Mouse (Mus musculus) frontal cortex, adult 2 months (tissue): ENCODE results near the gene Atp2a3. TPM values are rescaled to one million over a fixed set of nuclear protein-coding genes. Genes with fewer than 3 reads are reported as not detected.

Experiments
- DNase-seq, 2 experiments: peaks; one replicate each; pipeline ENCODE4 v3.0.0; 2022; ENCODE audit warnings: low spot score in 1 of 2; ENCODE audit errors: extremely low spot score in 1 of 2
- polyA plus RNA-seq: library from polyadenylated mRNA; depleted of rRNA; stranded (reverse); fragments of >200 nt; gene quantifications from 2 replicates; pipeline ENCODE4 v1.2.3, GENCODE M21; 2012; rRNA removed

The Atp2a3 gene
- polyA plus RNA-seq: 4.9 and 5.9 TPM in 2 replicates

- no peak for DNase-seq
These were observed at the start of gene Atp2a3 for GRCm38 (mm10) chr11:72961072-72961980. Gene Atp2a3, plus strand, starts transcription at chr11:72961169.

- DNase-seq: no peak
These were observed 43.5 kb upstream of the Atp2a3 start for GRCm38 (mm10) chr11:72917299-72917996.

- DNase-seq: no peak
These were observed 37.9 kb upstream of the Atp2a3 start for GRCm38 (mm10) chr11:72923116-72923515.

- DNase-seq: no peak
These were observed 36.5 kb upstream of the Atp2a3 start for GRCm38 (mm10) chr11:72924458-72924857.

DNA sequence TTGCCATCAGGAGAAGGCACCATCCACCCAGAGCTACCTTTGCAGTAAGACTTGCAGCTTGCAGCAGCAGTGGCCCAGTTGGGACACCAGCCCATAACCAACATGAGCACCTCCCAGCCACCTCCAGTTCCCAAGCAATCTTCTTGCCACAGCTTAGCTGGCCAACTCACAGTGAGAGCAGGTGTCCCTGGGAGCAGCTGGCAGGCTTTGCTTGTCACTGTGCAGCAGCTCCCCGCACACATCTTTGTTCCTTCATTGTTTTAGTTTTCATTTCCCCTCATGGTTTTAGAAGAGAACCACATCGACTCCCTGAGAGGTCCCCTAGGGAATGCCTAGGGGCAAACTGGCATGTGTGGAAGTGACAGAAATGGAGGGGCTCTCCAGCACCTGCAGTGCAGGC is 35.9 kb upstream of the Atp2a3 start:
- DNase-seq: no peak

GRCm38 (mm10) chr11:72926226-72926890 is 34.6 kb upstream of the Atp2a3 start:
- peak in 1 of 2 experiments; percentile 50 for DNase-seq

- peak; percentile 23 to 26 for DNase-seq
These were observed 32.5 kb upstream of the Atp2a3 start for GRCm38 (mm10) chr11:72928516-72928915.

DNA sequence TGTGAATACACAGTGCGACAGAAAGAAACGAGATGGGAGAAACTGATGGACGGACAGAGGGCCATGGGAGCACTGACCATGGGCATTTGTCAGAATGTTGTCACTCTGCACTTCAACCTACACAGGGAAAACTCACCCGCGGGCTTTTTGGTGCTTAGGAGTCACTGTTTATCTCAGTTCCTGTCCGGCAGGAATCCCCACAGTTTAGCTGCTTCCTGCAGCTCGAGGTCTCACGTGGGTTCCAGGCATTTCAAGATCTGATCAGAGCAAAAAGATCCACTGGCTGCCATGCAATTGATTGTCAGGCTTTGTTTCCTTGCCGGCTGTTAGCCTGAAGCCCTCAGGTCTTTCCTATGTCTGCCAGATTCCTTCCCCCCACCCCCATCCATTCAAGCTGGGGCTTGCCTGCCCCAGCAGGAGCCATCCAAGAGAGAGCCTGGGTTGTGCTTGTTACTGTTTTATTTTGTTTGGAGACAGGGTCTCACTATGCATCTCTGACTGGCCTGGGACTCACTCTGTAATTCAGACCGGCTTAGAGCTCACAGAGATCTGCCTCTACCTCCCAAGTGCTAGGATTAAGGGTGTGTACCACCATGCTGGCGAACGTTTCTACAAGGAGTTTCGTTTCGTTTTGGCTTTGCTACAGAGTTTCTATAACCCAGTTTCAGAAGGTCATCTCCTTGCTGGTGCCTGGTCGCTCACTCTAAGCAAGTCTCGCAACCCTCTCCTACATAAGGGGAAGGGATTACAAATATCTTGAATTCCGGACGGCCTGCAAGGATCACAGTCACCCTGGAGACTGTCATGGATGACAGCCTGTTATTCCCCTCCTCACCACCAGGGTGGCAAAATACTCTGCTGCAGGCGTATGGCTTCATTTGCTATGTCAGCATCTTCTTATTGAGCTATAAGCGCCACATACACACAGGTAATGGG is 20.5 kb upstream of the Atp2a3 start:
- peak in 1 of 2 experiments; percentile 20 for DNase-seq

- DNase-seq: no peak
These were observed 15.8 kb upstream of the Atp2a3 start for GRCm38 (mm10) chr11:72944996-72945793.

GRCm38 (mm10) chr11:72945875-72946559 is 15.0 kb upstream of the Atp2a3 start:
- no peak for DNase-seq

DNA sequence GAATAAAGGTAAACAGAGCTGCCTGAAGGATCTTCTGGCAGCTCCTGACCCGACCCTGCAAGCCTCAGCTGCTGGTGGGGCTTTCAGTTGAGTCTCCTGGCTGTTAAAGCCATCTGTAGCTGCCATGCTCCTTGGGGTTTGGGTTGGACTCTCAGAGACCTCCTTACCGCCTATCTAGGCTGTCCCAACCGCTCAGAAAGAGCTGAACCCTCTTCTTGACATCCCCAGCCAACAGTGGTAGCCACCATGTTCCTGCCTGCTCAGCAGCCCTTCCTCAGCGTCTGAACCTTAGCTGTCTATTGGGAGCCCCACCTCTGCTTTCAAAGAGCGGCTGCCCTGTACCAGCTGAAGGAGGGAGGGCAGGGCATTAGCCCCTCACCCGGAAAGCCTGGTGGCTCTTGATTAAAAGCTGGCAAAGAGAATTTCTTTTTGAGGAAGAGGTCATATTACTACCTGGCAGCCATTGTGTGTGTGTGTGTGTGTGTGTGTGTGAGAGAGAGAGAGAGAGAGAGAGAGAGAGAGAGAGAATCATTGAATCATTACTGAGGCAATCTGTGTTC is 14.3 kb upstream of the Atp2a3 start:
- DNase-seq: no peak

DNA sequence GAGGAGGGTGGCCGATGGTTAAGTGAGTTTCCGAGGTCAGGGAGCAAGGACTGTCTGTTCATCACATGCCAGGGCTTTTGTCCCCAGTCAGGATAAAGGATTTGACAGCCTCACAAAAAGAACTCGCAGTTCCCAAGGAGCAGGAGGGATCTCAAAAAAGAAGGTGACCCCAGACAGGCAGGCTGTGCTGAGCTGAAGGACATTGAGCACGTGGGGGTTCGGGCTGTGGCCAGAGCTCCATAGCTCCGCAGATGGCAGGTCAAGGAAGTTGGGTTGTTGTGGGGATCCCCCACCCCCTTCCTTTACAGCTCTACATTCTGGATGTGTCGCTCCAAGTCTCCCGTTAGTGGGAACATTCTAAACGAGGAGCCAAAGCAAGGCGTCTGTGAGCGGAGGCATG is 13.1 kb upstream of the Atp2a3 start:
- no peak for DNase-seq

- no peak for DNase-seq
These were observed 12.7 kb upstream of the Atp2a3 start for GRCm38 (mm10) chr11:72948254-72948653.

- DNase-seq: no peak
These were observed 9.6 kb upstream of the Atp2a3 start for GRCm38 (mm10) chr11:72951137-72952000.

DNA sequence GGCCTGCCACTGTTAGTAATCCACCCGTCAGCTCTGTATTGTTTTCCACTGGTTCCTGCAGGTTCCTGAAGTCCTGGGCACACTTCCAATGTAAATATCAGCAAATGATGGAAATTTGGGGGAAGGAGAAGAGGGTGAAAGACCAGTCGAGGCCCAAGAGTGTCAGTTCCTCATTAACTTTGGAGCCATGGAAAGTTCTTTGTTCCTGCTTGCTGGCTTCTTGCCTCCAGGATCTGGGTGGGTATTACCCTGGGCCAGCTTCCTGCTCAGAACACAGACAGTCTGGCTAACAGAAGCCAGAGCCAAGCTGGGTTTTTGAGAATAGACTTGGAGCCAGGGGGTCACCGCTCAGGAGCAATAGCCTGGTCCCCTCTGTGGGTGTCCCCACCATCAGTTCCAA is 8.7 kb upstream of the Atp2a3 start:
- no peak for DNase-seq

- no peak for DNase-seq
These were observed 8.3 kb upstream of the Atp2a3 start for GRCm38 (mm10) chr11:72952697-72953096.

DNA sequence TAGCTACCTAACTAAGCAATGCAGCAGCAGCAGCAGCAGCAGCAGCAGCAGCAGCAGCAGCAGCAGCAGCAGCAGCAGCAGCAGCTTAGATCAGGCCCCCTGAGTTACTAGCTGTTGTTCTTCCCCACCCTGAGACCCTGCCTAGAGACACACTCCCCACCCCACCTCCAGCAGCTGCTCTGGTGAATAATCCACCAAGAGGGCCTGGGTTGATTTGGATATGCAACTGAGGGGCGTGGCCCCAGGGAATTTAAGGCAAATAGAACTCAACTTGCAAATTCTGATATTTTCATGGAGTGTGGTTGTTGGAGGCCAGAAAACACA is 7.9 kb upstream of the Atp2a3 start:
- DNase-seq: no peak
